Mouse (Mus musculus): ENCODE data around the gene Usp3.

Gene Usp3

GRCm38 (mm10) chr9:66592708-66593612, at the start of gene Usp3:
Gene Usp3, minus strand, starts transcription at chr9:66593142.
- peak; percentile 92 to 96 for DNase-seq (ENCODE audit: low spot score in 2 of 2)

- DNase-seq (ENCODE audit: low spot score in 2 of 2), result no peak
Observed at GRCm38 (mm10) chr9:66640491-66640890, 47.5 kb upstream of the Usp3 start.

- DNase-seq (ENCODE audit: low spot score in 2 of 2), result no peak
Observed at GRCm38 (mm10) chr9:66639626-66640025, 46.7 kb upstream of the Usp3 start.

GRCm38 (mm10) chr9:66632441-66632840, 39.5 kb upstream of the Usp3 start:
- DNase-seq (ENCODE audit: low spot score in 2 of 2), result no peak

- no peak for DNase-seq (ENCODE audit: low spot score in 2 of 2)
Observed at GRCm38 (mm10) chr9:66630931-66631330, 38.0 kb upstream of the Usp3 start.

- DNase-seq (ENCODE audit: low spot score in 2 of 2), result no peak
Observed at GRCm38 (mm10) chr9:66626661-66627060, 33.7 kb upstream of the Usp3 start.

GRCm38 (mm10) chr9:66625974-66626530, 33.1 kb upstream of the Usp3 start:
- DNase-seq (ENCODE audit: low spot score in 2 of 2), result no peak

- DNase-seq (ENCODE audit: low spot score in 2 of 2), result no peak
Observed at GRCm38 (mm10) chr9:66624873-66625272, 31.9 kb upstream of the Usp3 start.

GRCm38 (mm10) chr9:66623627-66624026, 30.7 kb upstream of the Usp3 start:
- DNase-seq (ENCODE audit: low spot score in 2 of 2), result no peak

GRCm38 (mm10) chr9:66620581-66620981, 27.6 kb upstream of the Usp3 start:
- no peak for DNase-seq (ENCODE audit: low spot score in 2 of 2)

- DNase-seq (ENCODE audit: low spot score in 2 of 2), result no peak
Observed at GRCm38 (mm10) chr9:66620055-66620454, 27.1 kb upstream of the Usp3 start.

GRCm38 (mm10) chr9:66617812-66618211, 24.9 kb upstream of the Usp3 start:
- no peak for DNase-seq (ENCODE audit: low spot score in 2 of 2)

GRCm38 (mm10) chr9:66616858-66617257, 23.9 kb upstream of the Usp3 start:
- DNase-seq (ENCODE audit: low spot score in 2 of 2), result no peak

GRCm38 (mm10) chr9:66615141-66615540, 22.2 kb upstream of the Usp3 start:
- no peak for DNase-seq (ENCODE audit: low spot score in 2 of 2)

GRCm38 (mm10) chr9:66614547-66614946, 21.6 kb upstream of the Usp3 start:
- no peak for DNase-seq (ENCODE audit: low spot score in 2 of 2)

GRCm38 (mm10) chr9:66613667-66614066, 20.7 kb upstream of the Usp3 start:
- no peak for DNase-seq (ENCODE audit: low spot score in 2 of 2)

GRCm38 (mm10) chr9:66611478-66612093, 18.6 kb upstream of the Usp3 start:
- DNase-seq (ENCODE audit: low spot score in 2 of 2), result peak; percentile 81 to 83

- DNase-seq (ENCODE audit: low spot score in 2 of 2), result no peak
Observed at GRCm38 (mm10) chr9:66608817-66609345, 15.9 kb upstream of the Usp3 start.

GRCm38 (mm10) chr9:66606851-66607250, 13.9 kb upstream of the Usp3 start:
- no peak for DNase-seq (ENCODE audit: low spot score in 2 of 2)

GRCm38 (mm10) chr9:66605876-66606750, 13.2 kb upstream of the Usp3 start:
- no peak for DNase-seq (ENCODE audit: low spot score in 2 of 2)

All from frontal cortex, postnatal 25 days (tissue).